Mouse (Mus musculus) midbrain, postnatal 0 days (tissue): Measurements from ENCODE around the gene Pm20d1. TPM values are rescaled to one million over a fixed set of nuclear protein-coding genes. Genes with fewer than 3 reads are reported as not detected.

Experiments used
- ATAC-seq: fragments of 200-750 bp; cut with Nextera tagmentation; 2 replicates; pipeline ENCODE4 v1.8.0; 2017; ENCODE audit warnings: moderate number of reproducible peaks, mild to moderate bottlenecking, moderate TSS enrichment, moderate library complexity; ENCODE audit not compliant: low FRiP score
- DNase-seq: peaks from one replicate; pipeline ENCODE4 v3.0.0-alpha.2; 2015; ENCODE audit warnings: low spot score
- H3K27ac ChIP-seq: fragments of 300-500 bp; sonication (generic); 2 replicates; pipeline ENCODE4 v1.5.1; 2014; ENCODE audit warnings: low read depth, mild to moderate bottlenecking, low read length, mixed read lengths
- H3K27me3 ChIP-seq: fragments of 300-500 bp; sonication (generic); 2 replicates; pipeline ENCODE4 v1.6.1; 2014; ENCODE audit warnings: low read length, control low read depth, mixed read lengths; ENCODE audit not compliant: insufficient read depth
- H3K36me3 ChIP-seq: fragments of 300-500 bp; sonication (generic); 2 replicates; pipeline ENCODE4 v1.6.1; 2014; ENCODE audit warnings: low read length, control low read depth, mixed read lengths; ENCODE audit not compliant: insufficient read depth
- H3K4me1 ChIP-seq: fragments of 300-500 bp; sonication (generic); 2 replicates; pipeline ENCODE4 v1.6.1; 2014; ENCODE audit warnings: mild to moderate bottlenecking, control low read depth, antibody characterized with exemption, low read length, mixed read lengths; ENCODE audit not compliant: insufficient read depth
- H3K4me2 ChIP-seq: fragments of 300-500 bp; sonication (generic); 2 replicates; pipeline ENCODE4 v1.6.1; 2014; ENCODE audit warnings: low read depth, mild to moderate bottlenecking, low read length, mixed read lengths; ENCODE audit not compliant: poor library complexity, severe bottlenecking
- H3K4me3 ChIP-seq: fragments of 300-500 bp; sonication (generic); 2 replicates; pipeline ENCODE4 v1.5.1; 2014; ENCODE audit warnings: low read depth, mild to moderate bottlenecking, low read length, moderate library complexity
- H3K9ac ChIP-seq: fragments of 300-500 bp; sonication (generic); replicated peaks from 2 replicates; pipeline ENCODE4 v1.6.1; 2014; ENCODE audit warnings: mild to moderate bottlenecking, low read length, moderate library complexity, mixed read lengths; ENCODE audit not compliant: poor library complexity, severe bottlenecking
- H3K9me3 ChIP-seq: fragments of 300-500 bp; sonication (generic); 2 replicates; pipeline ENCODE4 v1.6.1; 2016; ENCODE audit warnings: low read length, control low read depth
- CTCF ChIP-seq: IDR thresholded peaks from 2 replicates; pipeline ENCODE4 v1.5.1; 2016; ENCODE audit warnings: antibody characterized with exemption, mild to moderate bottlenecking
- WGBS: fragments of 180-500 bp; shearing (Covaris S2); extraction: QIAGEN DNeasy Blood & Tissue Kit; methylation state at CpG from one replicate; pipeline ENCODE4 v1.1.7; 2014; 5-methylcytosine and 5-hydroxymethylcytosine counted together
- polyA plus RNA-seq: library from polyadenylated mRNA; unstranded; fragments of >200 nt; fragmentation: Nextera tagmentation; extraction: Ambion mirVana; gene quantifications from 2 replicates; pipeline ENCODE4 v1.2.1, GENCODE M21; 2015
- total RNA-seq: library from RNA; depleted of rRNA; stranded (reverse); fragments of >200 nt; gene quantifications from 2 replicates; pipeline ENCODE4 v1.2.3, GENCODE M21; 2014

The Pm20d1 gene
- total and polyA plus RNA-seq, 2 experiments from 2014 or later, result 0.05 to 0.38 TPM

- peak; percentile 95 for ATAC-seq
- Histone ChIP-seq H3K9ac (peak overlapping the region; percentile 86), H3K27me3 (no peaks in the 10 kb centered on the region), H3K4me1 (peaks cover 22% of the 10 kb centered on the region; the same call in 1 of the 2 replicates), H3K27ac (peak overlapping the region; percentile 86), H3K4me2 (peak overlapping the region; percentile 86), H3K4me3 (peak overlapping the region; percentile 73), H3K36me3 (0 out of 2 replicates have a peak, but pooled peaks cover 5% of the 10 kb centered on the region), H3K9me3 (no peaks in the 10 kb centered on the region)
- under 1% methylated on average over 35 of the region's 36 CpGs for WGBS
- no peak for TF ChIP-seq CTCF
- DNase-seq, result peak; percentile 97
These were observed 30.6 kb downstream of the Pm20d1 start for GRCm38 (mm10) chr1:131827787-131828258.

GRCm38 (mm10) chr1:131828297-131829126 lies 31.3 kb downstream of the Pm20d1 start:
- Histone ChIP-seq H3K27ac (peak overlapping the region; percentile 86), H3K4me1 (peaks cover 22% of the 10 kb centered on the region; the same call in 1 of the 2 replicates), H3K4me2 (peak overlapping the region; percentile 86), H3K36me3 (0 out of 2 replicates have a peak, but pooled peaks cover 5% of the 10 kb centered on the region), H3K9me3 (no peaks in the 10 kb centered on the region), H3K9ac (peak overlapping the region; percentile 86), H3K27me3 (no peaks in the 10 kb centered on the region), H3K4me3 (peak overlapping the region; percentile 73)
- peak; percentile 49 for DNase-seq
- peak; percentile 52 for ATAC-seq
- TF ChIP-seq CTCF, result no peak
- WGBS, result 3% methylated on average over 21 of the region's 22 CpGs

GRCm38 (mm10) chr1:131829279-131829678 lies 32.1 kb downstream of the Pm20d1 start:
- 0 out of 2 replicates have a peak, but pooled peaks cover 5% of the 10 kb centered on the region for H3K36me3 ChIP-seq
- no peak for TF ChIP-seq CTCF
- H3K4me2 ChIP-seq, result peak overlapping the region; percentile 86
- DNase-seq (no peak), ATAC-seq (no peak)
- H3K4me3 ChIP-seq, result peak overlapping the region; percentile 73; the same call in 1 of the 2 replicates
- H3K27ac ChIP-seq, result no peak overlapping the region
- H3K27me3 ChIP-seq, result no peaks in the 10 kb centered on the region
- H3K9me3 ChIP-seq, result no peaks in the 10 kb centered on the region
- H3K9ac ChIP-seq, result no peak overlapping the region
- peaks cover 22% of the 10 kb centered on the region; the same call in 1 of the 2 replicates for H3K4me1 ChIP-seq
- 36% methylated on average over 5 of the region's 5 CpGs for WGBS

DNA sequence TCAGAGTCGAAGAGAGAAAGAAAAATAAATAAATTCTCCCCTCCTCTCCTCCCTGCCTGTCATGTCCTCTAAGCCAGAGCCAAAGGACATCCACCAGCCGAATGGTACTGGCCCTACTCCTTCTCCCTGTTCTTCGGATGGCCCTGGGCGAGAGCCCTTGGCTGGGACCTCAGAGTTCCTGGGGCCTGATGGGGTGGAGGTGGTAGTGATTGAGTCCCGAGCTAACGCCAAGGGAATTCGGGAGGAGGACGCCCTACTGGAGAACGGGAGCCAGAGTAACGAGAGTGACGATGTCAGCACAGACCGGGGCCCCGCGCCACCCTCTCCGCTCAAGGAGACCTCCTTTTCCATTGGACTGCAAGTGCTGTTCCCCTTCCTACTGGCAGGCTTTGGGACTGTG lies 33.4 kb downstream of the Pm20d1 start:
- H3K4me3 ChIP-seq, result no peak overlapping the region
- peaks cover 22% of the 10 kb centered on the region; the same call in 1 of the 2 replicates for H3K4me1 ChIP-seq
- ATAC-seq (no peak), DNase-seq (no peak)
- WGBS, result 86% methylated on average over 15 of the region's 15 CpGs
- no peaks in the 10 kb centered on the region for H3K9me3 ChIP-seq
- no peak overlapping the region for H3K9ac ChIP-seq
- TF ChIP-seq CTCF, result no peak
- H3K36me3 ChIP-seq, result 0 out of 2 replicates have a peak, but pooled peaks cover 5% of the 10 kb centered on the region
- no peaks in the 10 kb centered on the region for H3K27me3 ChIP-seq
- H3K27ac ChIP-seq, result no peak overlapping the region
- H3K4me2 ChIP-seq, result no peak overlapping the region

GRCm38 (mm10) chr1:131830971-131831641 lies 33.9 kb downstream of the Pm20d1 start:
- ATAC-seq (no peak), DNase-seq (no peak)
- Histone ChIP-seq H3K27ac (no peak overlapping the region), H3K36me3 (0 out of 2 replicates have a peak, but pooled peaks cover 5% of the 10 kb centered on the region), H3K4me2 (peak overlapping the region; percentile 18), H3K4me1 (peaks cover 22% of the 10 kb centered on the region; the same call in 1 of the 2 replicates), H3K9ac (no peak overlapping the region), H3K9me3 (no peaks in the 10 kb centered on the region), H3K27me3 (no peaks in the 10 kb centered on the region), H3K4me3 (no peak overlapping the region)
- TF ChIP-seq CTCF, result no peak
- 81% methylated on average over 8 of the region's 8 CpGs for WGBS
